Mouse (Mus musculus) lung, embryonic 15.5 days (tissue): Measurements from ENCODE around the gene Tiam2. TPM values are rescaled to one million over a fixed set of nuclear protein-coding genes. Genes with fewer than 3 reads are reported as not detected.

Experiments
- ATAC-seq: fragments of 200-750 bp; cut with Nextera tagmentation; 2 replicates; pipeline ENCODE4 v1.8.0; 2017; ENCODE audit warnings: moderate number of reproducible peaks, borderline replicate concordance; ENCODE audit not compliant: low FRiP score, low TSS enrichment; ENCODE audit errors: extremely low read depth
- H3K27ac ChIP-seq: fragments of 300-500 bp; sonication (generic); 2 replicates; pipeline ENCODE4 v1.5.1; 2015; ENCODE audit warnings: moderate library complexity, mild to moderate bottlenecking, inconsistent platforms
- H3K27me3 ChIP-seq: fragments of 300-500 bp; sonication (generic); 2 replicates; pipeline ENCODE4 v1.6.1; 2015; ENCODE audit warnings: inconsistent platforms
- H3K36me3 ChIP-seq: fragments of 300-500 bp; sonication (generic); 2 replicates; pipeline ENCODE4 v1.6.1; 2015; ENCODE audit warnings: inconsistent platforms
- H3K4me1 ChIP-seq: fragments of 300-500 bp; sonication (generic); 2 replicates; pipeline ENCODE4 v1.6.1; 2015; ENCODE audit warnings: inconsistent platforms
- H3K4me2 ChIP-seq: fragments of 300-500 bp; sonication (generic); 2 replicates; pipeline ENCODE4 v1.6.1; 2015; ENCODE audit warnings: inconsistent platforms, mild to moderate bottlenecking, moderate library complexity
- H3K4me3 ChIP-seq: fragments of 300-500 bp; sonication (generic); 2 replicates; pipeline ENCODE4 v1.5.1; 2015; ENCODE audit warnings: mild to moderate bottlenecking, inconsistent platforms
- H3K9ac ChIP-seq: fragments of 300-500 bp; sonication (generic); 2 replicates; pipeline ENCODE4 v1.6.1; 2015; ENCODE audit warnings: inconsistent platforms
- H3K9me3 ChIP-seq: fragments of 300-500 bp; sonication (generic); 2 replicates; pipeline ENCODE4 v1.6.1; 2016; ENCODE audit warnings: inconsistent platforms
- WGBS: fragments of 180-500 bp; shearing (Covaris S2); methylation state at CpG from one replicate; pipeline ENCODE4 v1.1.7; 2015; 5-methylcytosine and 5-hydroxymethylcytosine counted together
- polyA plus RNA-seq: library from polyadenylated mRNA; unstranded; fragments of >200 nt; fragmentation: Nextera tagmentation; extraction: Ambion mirVana; gene quantifications from 2 replicates; pipeline ENCODE4 v1.2.1, GENCODE M21; 2015

The Tiam2 gene
- polyA plus RNA-seq, 1 experiment from 2014 or later, result 5.4 TPM

GRCm38 (mm10) chr17:3466681-3467080 lies 140.3 kb downstream of the Tiam2 start:
- Histone ChIP-seq H3K9ac (no peak overlapping the region), H3K9me3 (no peaks in the 10 kb centered on the region), H3K4me3 (no peak overlapping the region), H3K4me1 (peaks cover 14% of the 10 kb centered on the region; the same call in 1 of the 2 replicates), H3K27me3 (no peaks in the 10 kb centered on the region; the same call in 1 of the 2 replicates), H3K36me3 (no peaks in the 10 kb centered on the region), H3K27ac (no peak overlapping the region), H3K4me2 (no peak overlapping the region)
- 82% methylated on average over 3 of the region's 3 CpGs for WGBS
- no peak for ATAC-seq

- Histone ChIP-seq H3K9ac (no peak overlapping the region), H3K4me2 (no peak overlapping the region), H3K4me1 (0 out of 2 replicates have a peak, but pooled peaks cover 6% of the 10 kb centered on the region), H3K4me3 (no peak overlapping the region), H3K27me3 (no peaks in the 10 kb centered on the region; the same call in 1 of the 2 replicates), H3K36me3 (no peaks in the 10 kb centered on the region), H3K9me3 (no peaks in the 10 kb centered on the region), H3K27ac (no peak overlapping the region)
- WGBS, result 81% methylated on average over 8 of the region's 8 CpGs
- ATAC-seq, result no peak
Measured at GRCm38 (mm10) chr17:3467636-3468324, 141.4 kb downstream of the Tiam2 start.

GRCm38 (mm10) chr17:3472018-3472417 lies 145.6 kb downstream of the Tiam2 start:
- Histone ChIP-seq H3K9me3 (no peaks in the 10 kb centered on the region), H3K4me2 (no peak overlapping the region), H3K4me1 (no peaks in the 10 kb centered on the region), H3K36me3 (no peaks in the 10 kb centered on the region), H3K27ac (no peak overlapping the region), H3K4me3 (no peak overlapping the region), H3K27me3 (no peaks in the 10 kb centered on the region), H3K9ac (no peak overlapping the region)
- ATAC-seq, result no peak
- WGBS, result 81% methylated on average over 6 of the region's 6 CpGs

- H3K9me3 ChIP-seq, result no peaks in the 10 kb centered on the region
- no peak for ATAC-seq
- H3K4me1 ChIP-seq, result no peaks in the 10 kb centered on the region
- 59% methylated on average over 2 of the region's 2 CpGs for WGBS
- no peak overlapping the region for H3K4me3 ChIP-seq
- H3K27ac ChIP-seq, result no peak overlapping the region
- no peaks in the 10 kb centered on the region for H3K27me3 ChIP-seq
- no peaks in the 10 kb centered on the region for H3K36me3 ChIP-seq
- no peak overlapping the region for H3K9ac ChIP-seq
- no peak overlapping the region for H3K4me2 ChIP-seq
Measured at GRCm38 (mm10) chr17:3476546-3476945, 150.2 kb downstream of the Tiam2 start.

GRCm38 (mm10) chr17:3481576-3482575 lies 155.5 kb downstream of the Tiam2 start:
- Histone ChIP-seq H3K27ac (no peak overlapping the region), H3K9me3 (no peaks in the 10 kb centered on the region), H3K27me3 (no peaks in the 10 kb centered on the region), H3K4me1 (no peaks in the 10 kb centered on the region), H3K4me3 (no peak overlapping the region), H3K36me3 (no peaks in the 10 kb centered on the region), H3K4me2 (no peak overlapping the region), H3K9ac (no peak overlapping the region)
- WGBS, result 64% methylated on average over 7 of the region's 7 CpGs
- no peak for ATAC-seq

- WGBS, result 78% methylated on average over 8 of the region's 8 CpGs
- ATAC-seq, result no peak
Measured at GRCm38 (mm10) chr17:3483091-3483490, 156.7 kb downstream of the Tiam2 start.

GRCm38 (mm10) chr17:3485851-3486250 lies 159.5 kb downstream of the Tiam2 start:
- no peak overlapping the region for H3K27ac ChIP-seq
- no peaks in the 10 kb centered on the region for H3K27me3 ChIP-seq
- no peak overlapping the region for H3K9ac ChIP-seq
- ATAC-seq, result no peak
- no peak overlapping the region for H3K4me2 ChIP-seq
- WGBS, result 72% methylated on average over 7 of the region's 7 CpGs
- no peaks in the 10 kb centered on the region for H3K4me1 ChIP-seq
- no peak overlapping the region for H3K4me3 ChIP-seq
- H3K36me3 ChIP-seq, result no peaks in the 10 kb centered on the region
- no peaks in the 10 kb centered on the region for H3K9me3 ChIP-seq

More at GRCm38 (mm10) chr17:3483091-3483490, 156.7 kb downstream of the Tiam2 start:
- no peak overlapping the region for H3K4me3 ChIP-seq
- H3K9me3 ChIP-seq, result no peaks in the 10 kb centered on the region
- no peaks in the 10 kb centered on the region for H3K27me3 ChIP-seq
- H3K4me2 ChIP-seq, result no peak overlapping the region
- no peak overlapping the region for H3K9ac ChIP-seq
- no peak overlapping the region for H3K27ac ChIP-seq
- H3K4me1 ChIP-seq, result no peaks in the 10 kb centered on the region
- H3K36me3 ChIP-seq, result no peaks in the 10 kb centered on the region

GRCm38 (mm10) chr17:3487211-3487610 lies 160.8 kb downstream of the Tiam2 start:
- Histone ChIP-seq H3K9me3 (no peaks in the 10 kb centered on the region), H3K4me1 (no peaks in the 10 kb centered on the region)
- 78% methylated on average over 4 of the region's 4 CpGs for WGBS

GRCm38 (mm10) chr17:3487721-3488601 lies 161.6 kb downstream of the Tiam2 start:
- WGBS, result 69% methylated on average over 12 of the region's 12 CpGs
- H3K27ac ChIP-seq, result no peak overlapping the region
- H3K9me3 ChIP-seq, result no peaks in the 10 kb centered on the region
- H3K36me3 ChIP-seq, result no peaks in the 10 kb centered on the region
- no peak overlapping the region for H3K9ac ChIP-seq
- H3K27me3 ChIP-seq, result no peaks in the 10 kb centered on the region
- H3K4me1 ChIP-seq, result no peaks in the 10 kb centered on the region
- no peak overlapping the region for H3K4me3 ChIP-seq
- ATAC-seq, result no peak
- no peak overlapping the region for H3K4me2 ChIP-seq

More at GRCm38 (mm10) chr17:3487211-3487610, 160.8 kb downstream of the Tiam2 start:
- H3K36me3 ChIP-seq, result no peaks in the 10 kb centered on the region
- no peak overlapping the region for H3K27ac ChIP-seq
- no peak for ATAC-seq
- H3K4me2 ChIP-seq, result no peak overlapping the region
- H3K9ac ChIP-seq, result no peak overlapping the region
- H3K27me3 ChIP-seq, result no peaks in the 10 kb centered on the region
- H3K4me3 ChIP-seq, result no peak overlapping the region

GRCm38 (mm10) chr17:3490216-3490895 lies 164.0 kb downstream of the Tiam2 start:
- Histone ChIP-seq H3K27ac (no peak overlapping the region), H3K27me3 (no peaks in the 10 kb centered on the region), H3K9ac (no peak overlapping the region), H3K9me3 (no peaks in the 10 kb centered on the region), H3K4me2 (no peak overlapping the region), H3K4me1 (no peaks in the 10 kb centered on the region), H3K36me3 (no peaks in the 10 kb centered on the region), H3K4me3 (no peak overlapping the region)
- no peak for ATAC-seq
- WGBS, result 80% methylated on average over 11 of the region's 11 CpGs

- H3K27me3 ChIP-seq, result no peaks in the 10 kb centered on the region
- H3K27ac ChIP-seq, result no peak overlapping the region
- H3K36me3 ChIP-seq, result no peaks in the 10 kb centered on the region
- no peak overlapping the region for H3K4me2 ChIP-seq
- no peak overlapping the region for H3K4me3 ChIP-seq
- no peaks in the 10 kb centered on the region for H3K4me1 ChIP-seq
- no peak overlapping the region for H3K9ac ChIP-seq
- no peak for ATAC-seq
- WGBS, result 49% methylated on average over 5 of the region's 5 CpGs
- H3K9me3 ChIP-seq, result no peaks in the 10 kb centered on the region
Measured at GRCm38 (mm10) chr17:3491065-3491464, 164.7 kb downstream of the Tiam2 start.
